Mouse (Mus musculus): ENCODE results near the gene Smarcd1.

Smarcd1 gene

DNA sequence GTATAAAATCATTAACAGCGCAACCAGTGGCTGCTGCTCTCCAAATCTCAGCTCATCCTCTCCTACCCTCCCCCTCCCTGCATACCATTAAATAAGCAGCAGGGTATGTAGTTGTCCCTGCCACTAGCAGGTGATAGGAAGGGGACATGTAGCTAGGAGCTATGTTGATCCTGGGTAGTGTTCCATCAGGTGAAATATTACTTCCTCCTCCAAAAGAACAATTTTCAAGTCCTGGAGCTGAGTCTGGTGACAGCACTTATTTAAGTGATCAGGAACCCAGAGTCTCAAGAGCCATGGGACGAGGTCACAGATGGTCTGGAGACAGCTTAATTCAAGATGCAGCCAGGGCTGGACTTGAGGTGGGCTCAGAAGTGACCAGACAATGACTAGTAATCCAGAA lies 33.7 kb downstream of the Smarcd1 start:
- DNase-seq, result peak; percentile 100

DNA sequence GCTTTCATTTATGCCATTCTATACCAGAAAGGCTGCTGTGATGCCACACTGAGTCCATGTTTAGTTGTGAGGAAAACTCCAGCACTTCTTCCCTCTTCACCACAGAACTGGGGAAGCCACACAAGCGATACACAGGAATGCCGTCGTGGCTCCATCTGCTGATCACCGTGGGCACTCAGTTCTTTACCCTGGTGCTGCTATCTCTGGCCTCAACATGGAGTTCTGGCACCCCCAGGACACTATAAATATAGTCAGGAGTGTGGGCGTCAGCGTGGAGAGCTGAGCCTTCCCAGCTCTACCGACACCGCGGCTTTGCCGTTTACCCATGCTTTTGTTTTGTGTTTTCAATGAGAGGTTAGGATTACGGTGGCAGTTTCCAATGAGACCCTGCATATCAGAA lies 34.7 kb downstream of the Smarcd1 start:
- no peak for DNase-seq

DNA sequence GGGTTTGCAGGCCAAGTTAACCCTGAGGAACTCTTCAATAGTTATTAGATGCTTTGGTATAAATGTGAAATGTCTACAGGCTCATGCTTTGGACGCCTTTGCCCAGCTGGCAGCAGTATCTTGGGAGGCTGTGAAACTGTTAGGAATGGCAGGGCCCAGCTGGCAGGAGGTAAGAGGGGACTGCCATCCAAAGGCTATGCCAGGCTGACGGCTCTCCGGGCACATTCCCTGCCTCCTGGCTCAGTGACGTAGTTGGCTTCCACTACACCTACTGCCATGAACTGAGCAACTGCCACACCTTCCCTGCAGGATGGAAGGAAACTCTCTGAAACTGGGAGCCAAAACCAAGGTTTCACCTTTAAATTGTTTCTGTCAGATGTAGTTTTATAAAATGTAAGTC lies 38.3 kb downstream of the Smarcd1 start:
- no peak for DNase-seq

DNA sequence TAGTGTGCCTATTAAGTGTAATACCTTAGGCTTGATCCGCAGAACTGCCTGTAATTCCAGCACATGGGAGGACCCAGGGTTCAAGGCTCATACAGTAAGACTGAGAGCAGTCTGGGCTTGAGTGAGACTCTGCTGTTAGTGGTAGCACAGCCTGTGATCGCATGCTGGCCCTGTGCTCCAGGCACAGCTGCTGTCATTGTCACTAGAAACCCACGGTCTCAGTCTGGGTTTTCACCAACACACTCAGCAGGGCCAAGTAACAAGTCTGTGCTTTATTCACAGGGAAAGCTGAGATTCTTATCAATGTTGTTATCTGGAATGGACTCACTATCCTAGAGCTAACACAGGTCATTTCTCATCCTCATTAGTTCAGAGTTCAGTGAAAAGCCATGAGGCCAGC lies 52.3 kb downstream of the Smarcd1 start:
- DNase-seq, result no peak

All from lung, postnatal 14 days (tissue).